Mouse (Mus musculus): ENCODE measurements around the gene Agt. TPM values are rescaled to one million over a fixed set of nuclear protein-coding genes. Genes with fewer than 3 reads are reported as not detected.

Agt gene
- polyA plus RNA-seq, 1 experiment from 2014 or later: 11.8 TPM

DNA sequence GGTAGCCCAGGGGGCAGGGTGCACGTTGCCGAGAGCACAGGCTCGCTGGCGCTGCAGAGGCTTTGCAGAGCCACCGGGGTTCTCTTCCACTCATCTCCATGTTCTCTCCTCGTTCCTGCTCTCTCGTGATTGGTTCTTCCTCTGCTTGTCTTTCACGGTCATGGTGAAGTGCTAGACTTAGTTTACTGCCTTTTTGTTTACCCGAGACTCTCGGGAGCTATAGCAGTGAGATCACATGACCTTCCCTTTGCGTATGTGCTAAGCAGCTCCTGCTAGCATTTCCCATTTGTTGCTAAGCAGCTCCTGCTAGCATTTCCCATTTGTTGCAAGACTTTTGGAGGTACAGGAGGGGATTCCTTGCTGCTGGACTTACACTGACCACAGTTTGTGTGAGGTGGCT, 22.2 kb downstream of the Agt start:
- no peaks in the 10 kb centered on the region for H3K27me3 ChIP-seq (replicated peaks; ENCODE audit: control insufficient read depth, insufficient read depth, low read length)
- no peak overlapping the region for H3K27ac ChIP-seq (ENCODE audit: low read depth, low read length)
- no peaks in the 10 kb centered on the region for H3K4me1 ChIP-seq (replicated peaks; ENCODE audit: control insufficient read depth, insufficient read depth, low read length)
- H3K9me3 ChIP-seq (ENCODE audit: control insufficient read depth): no peaks in the 10 kb centered on the region
- peaks cover 92% of the 10 kb centered on the region for H3K36me3 ChIP-seq (ENCODE audit: control insufficient read depth, insufficient read depth)
- no peak for TF ChIP-seq CTCF (IDR thresholded peaks at IDR 0.05; ENCODE audit: low read depth)
- 37% methylated on average over 11 of the region's 11 CpGs for WGBS
- no peak overlapping the region for H3K4me2 ChIP-seq (replicated peaks; ENCODE audit: low read depth)
- no peak for ATAC-seq
- no peak overlapping the region for H3K9ac ChIP-seq (ENCODE audit: low read depth, low read length)
- H3K4me3 ChIP-seq (ENCODE audit: low read depth, low read length): no peak overlapping the region

DNA sequence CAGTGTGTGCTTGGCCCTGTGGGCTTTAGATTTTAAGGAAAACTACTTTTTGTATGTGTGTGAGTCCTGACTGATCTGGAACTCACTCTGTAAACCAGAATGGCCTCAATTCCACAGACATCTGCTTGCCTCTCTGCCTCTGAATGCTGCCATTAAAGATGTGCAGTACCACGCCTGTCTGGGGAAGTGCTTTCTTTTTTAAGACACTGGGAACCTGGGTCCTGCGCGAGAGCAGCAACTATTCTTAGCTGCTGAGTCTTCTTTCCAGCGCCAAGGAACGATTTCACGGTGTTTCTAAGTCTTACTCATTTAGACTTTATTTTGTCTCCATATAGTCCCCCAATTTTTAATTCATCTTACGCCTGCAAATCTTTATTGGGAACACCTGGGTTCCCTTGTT, 22.7 kb downstream of the Agt start:
- no peak for ATAC-seq
- Histone ChIP-seq H3K27ac (ENCODE audit: low read depth, low read length) (no peak overlapping the region), H3K4me3 (ENCODE audit: low read depth, low read length) (no peak overlapping the region), H3K27me3 (replicated peaks; ENCODE audit: control insufficient read depth, insufficient read depth, low read length) (no peaks in the 10 kb centered on the region), H3K4me1 (replicated peaks; ENCODE audit: control insufficient read depth, insufficient read depth, low read length) (no peaks in the 10 kb centered on the region), H3K9me3 (ENCODE audit: control insufficient read depth) (no peaks in the 10 kb centered on the region), H3K9ac (ENCODE audit: low read depth, low read length) (no peak overlapping the region), H3K4me2 (replicated peaks; ENCODE audit: low read depth) (no peak overlapping the region), H3K36me3 (ENCODE audit: control insufficient read depth, insufficient read depth) (peaks cover 93% of the 10 kb centered on the region)
- WGBS: 87% methylated on average over 7 of the region's 7 CpGs
- TF ChIP-seq CTCF (IDR thresholded peaks at IDR 0.05; ENCODE audit: low read depth): no peak

DNA sequence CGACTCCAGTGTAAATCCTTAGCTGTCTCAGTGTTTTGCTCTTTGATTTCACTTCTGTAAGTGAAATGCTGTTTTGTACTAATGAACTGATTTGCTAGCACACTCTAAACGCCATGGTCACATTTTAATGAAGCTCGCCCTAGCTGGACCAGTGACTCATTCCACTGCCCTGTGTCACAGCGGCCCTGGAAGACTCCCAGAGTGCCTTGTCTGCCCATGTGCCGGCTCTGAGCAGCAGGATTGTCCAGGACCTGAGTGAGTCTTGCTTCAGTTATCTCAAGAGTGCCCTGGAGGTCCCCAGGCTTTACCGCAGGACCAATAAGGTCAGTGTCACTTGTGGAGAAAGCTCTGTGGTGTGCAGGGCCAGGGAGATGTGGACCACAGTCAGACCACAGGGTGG, 23.1 kb downstream of the Agt start:
- no peak overlapping the region for H3K4me2 ChIP-seq (replicated peaks; ENCODE audit: low read depth)
- 86% methylated on average over 6 of the region's 6 CpGs for WGBS
- no peak for TF ChIP-seq CTCF (IDR thresholded peaks at IDR 0.05; ENCODE audit: low read depth)

DNA sequence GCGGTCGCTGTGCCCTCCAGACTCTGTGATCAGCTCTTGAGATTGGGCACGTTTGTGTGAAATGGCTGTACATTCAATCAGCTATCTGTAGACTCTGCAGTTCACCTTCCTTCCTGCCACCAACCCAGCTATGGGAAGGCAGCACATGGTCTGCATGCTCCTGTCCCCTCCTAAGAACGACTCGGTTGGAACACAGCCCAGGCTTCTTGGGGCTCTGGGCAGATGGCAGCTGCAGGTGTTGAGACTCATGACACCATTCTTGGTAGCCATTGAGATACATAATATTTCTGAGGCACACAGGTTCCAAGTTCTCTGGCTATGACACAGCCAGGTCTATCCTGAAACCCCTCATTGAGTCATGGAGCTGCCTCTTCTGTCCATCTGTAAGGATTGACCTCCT, 26.2 kb downstream of the Agt start:
- Histone ChIP-seq H3K27me3 (replicated peaks; ENCODE audit: control insufficient read depth, insufficient read depth, low read length) (no peaks in the 10 kb centered on the region), H3K4me2 (replicated peaks; ENCODE audit: low read depth) (no peak overlapping the region), H3K9ac (ENCODE audit: low read depth, low read length) (no peak overlapping the region), H3K4me1 (replicated peaks; ENCODE audit: control insufficient read depth, insufficient read depth, low read length) (no peaks in the 10 kb centered on the region), H3K9me3 (ENCODE audit: control insufficient read depth) (no peaks in the 10 kb centered on the region), H3K4me3 (ENCODE audit: low read depth, low read length) (no peak overlapping the region), H3K27ac (ENCODE audit: low read depth, low read length) (no peak overlapping the region), H3K36me3 (ENCODE audit: control insufficient read depth, insufficient read depth) (peaks cover 94% of the 10 kb centered on the region)
- TF ChIP-seq CTCF (IDR thresholded peaks at IDR 0.05; ENCODE audit: low read depth): no peak
- WGBS: 98% methylated on average over 5 of the region's 5 CpGs
- ATAC-seq: no peak

More for the DNA sequence above, 23.1 kb downstream of the Agt start:
- H3K9ac ChIP-seq (ENCODE audit: low read depth, low read length): no peak overlapping the region
- H3K36me3 ChIP-seq (ENCODE audit: control insufficient read depth, insufficient read depth): peaks cover 94% of the 10 kb centered on the region
- H3K4me1 ChIP-seq (replicated peaks; ENCODE audit: control insufficient read depth, insufficient read depth, low read length): no peaks in the 10 kb centered on the region
- H3K27me3 ChIP-seq (replicated peaks; ENCODE audit: control insufficient read depth, insufficient read depth, low read length): no peaks in the 10 kb centered on the region
- H3K4me3 ChIP-seq (ENCODE audit: low read depth, low read length): no peak overlapping the region
- no peaks in the 10 kb centered on the region for H3K9me3 ChIP-seq (ENCODE audit: control insufficient read depth)
- no peak for ATAC-seq
- H3K27ac ChIP-seq (ENCODE audit: low read depth, low read length): no peak overlapping the region

DNA sequence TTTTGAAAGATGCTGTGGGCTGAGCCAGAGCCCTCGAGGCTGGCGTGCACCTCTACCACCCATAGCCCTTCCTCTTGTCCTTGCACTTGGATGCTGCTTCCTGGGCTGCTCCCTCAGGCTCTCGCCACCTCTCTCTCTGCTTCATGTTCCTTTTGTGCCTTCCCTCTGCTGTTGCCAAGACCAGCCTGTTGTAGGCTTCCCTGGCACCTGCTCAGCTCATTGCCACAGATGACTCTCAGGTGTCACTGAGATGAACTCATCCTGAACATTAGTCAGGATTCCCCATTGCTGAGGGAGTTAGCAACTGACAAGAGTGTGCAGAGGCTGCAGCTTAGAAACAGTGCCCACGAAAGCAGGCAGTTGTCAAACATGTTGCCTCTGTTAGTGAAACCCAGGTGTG, 27.5 kb downstream of the Agt start:
- TF ChIP-seq CTCF (IDR thresholded peaks at IDR 0.05; ENCODE audit: low read depth): no peak
- H3K4me2 ChIP-seq (replicated peaks; ENCODE audit: low read depth): no peak overlapping the region
- peaks cover 96% of the 10 kb centered on the region for H3K36me3 ChIP-seq (ENCODE audit: control insufficient read depth, insufficient read depth)
- no peak for ATAC-seq
- H3K27me3 ChIP-seq (replicated peaks; ENCODE audit: control insufficient read depth, insufficient read depth, low read length): no peaks in the 10 kb centered on the region
- no peaks in the 10 kb centered on the region for H3K9me3 ChIP-seq (ENCODE audit: control insufficient read depth)
- no peak overlapping the region for H3K27ac ChIP-seq (ENCODE audit: low read depth, low read length)
- no peaks in the 10 kb centered on the region for H3K4me1 ChIP-seq (replicated peaks; ENCODE audit: control insufficient read depth, insufficient read depth, low read length)
- WGBS: 93% methylated on average over 4 of the region's 4 CpGs
- H3K4me3 ChIP-seq (ENCODE audit: low read depth, low read length): no peak overlapping the region
- H3K9ac ChIP-seq (ENCODE audit: low read depth, low read length): no peak overlapping the region

DNA sequence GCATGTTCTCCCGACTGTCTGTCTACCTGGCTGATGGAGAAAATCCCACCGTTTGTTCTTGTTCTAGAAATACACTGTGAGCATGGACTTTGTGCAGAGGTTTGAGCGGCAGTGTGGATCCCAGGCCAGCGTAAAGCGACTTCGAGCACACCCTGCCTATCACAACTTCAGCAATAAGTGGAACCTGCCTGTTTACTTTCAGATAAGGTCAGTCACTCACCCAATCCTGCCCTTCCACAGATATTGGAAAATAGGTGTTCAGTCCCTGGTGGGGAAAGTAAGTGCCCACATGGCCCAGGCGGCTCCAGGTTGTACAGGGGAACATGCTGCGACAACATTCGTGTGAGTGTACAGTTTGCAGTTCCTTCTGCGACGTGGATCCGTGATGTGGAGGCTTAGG, 28.6 kb downstream of the Agt start:
- TF ChIP-seq CTCF (IDR thresholded peaks at IDR 0.05; ENCODE audit: low read depth): no peak
- 43% methylated on average over 12 of the region's 12 CpGs for WGBS
- Histone ChIP-seq H3K9me3 (ENCODE audit: control insufficient read depth) (no peaks in the 10 kb centered on the region), H3K36me3 (ENCODE audit: control insufficient read depth, insufficient read depth) (peaks cover 92% of the 10 kb centered on the region), H3K27ac (ENCODE audit: low read depth, low read length) (no peak overlapping the region), H3K9ac (ENCODE audit: low read depth, low read length) (no peak overlapping the region), H3K4me1 (replicated peaks; ENCODE audit: control insufficient read depth, insufficient read depth, low read length) (no peaks in the 10 kb centered on the region), H3K27me3 (replicated peaks; ENCODE audit: control insufficient read depth, insufficient read depth, low read length) (no peaks in the 10 kb centered on the region), H3K4me2 (replicated peaks; ENCODE audit: low read depth) (no peak overlapping the region), H3K4me3 (ENCODE audit: low read depth, low read length) (no peak overlapping the region)
- no peak for ATAC-seq

GRCm38 (mm10) chr8:124535451-124535850, 34.1 kb downstream of the Agt start:
- Histone ChIP-seq H3K27ac (ENCODE audit: low read depth, low read length) (no peak overlapping the region), H3K9me3 (ENCODE audit: control insufficient read depth) (no peaks in the 10 kb centered on the region), H3K4me3 (ENCODE audit: low read depth, low read length) (no peak overlapping the region), H3K4me2 (replicated peaks; ENCODE audit: low read depth) (no peak overlapping the region), H3K9ac (ENCODE audit: low read depth, low read length) (no peak overlapping the region), H3K4me1 (replicated peaks; ENCODE audit: control insufficient read depth, insufficient read depth, low read length) (no peaks in the 10 kb centered on the region), H3K27me3 (replicated peaks; ENCODE audit: control insufficient read depth, insufficient read depth, low read length) (no peaks in the 10 kb centered on the region), H3K36me3 (ENCODE audit: control insufficient read depth, insufficient read depth) (peaks cover 91% of the 10 kb centered on the region)
- 70% methylated on average over 5 of the region's 5 CpGs for WGBS
- TF ChIP-seq CTCF (IDR thresholded peaks at IDR 0.05; ENCODE audit: low read depth): no peak
- no peak for ATAC-seq

All from intestine, postnatal 0 days (tissue).